Mouse (Mus musculus): Measurements from ENCODE around the gene Kalrn. TPM values are rescaled to one million over a fixed set of nuclear protein-coding genes. Genes with fewer than 3 reads are reported as not detected.
"Not testable (repeated sequence)": the region's sequence is repeated elsewhere in the genome, so short reads cannot be mapped to it uniquely, and the experiment has no call there.

The Kalrn gene
- polyA plus RNA-seq, 1 experiment from 2014 or later, result 33.2 TPM

DNA sequence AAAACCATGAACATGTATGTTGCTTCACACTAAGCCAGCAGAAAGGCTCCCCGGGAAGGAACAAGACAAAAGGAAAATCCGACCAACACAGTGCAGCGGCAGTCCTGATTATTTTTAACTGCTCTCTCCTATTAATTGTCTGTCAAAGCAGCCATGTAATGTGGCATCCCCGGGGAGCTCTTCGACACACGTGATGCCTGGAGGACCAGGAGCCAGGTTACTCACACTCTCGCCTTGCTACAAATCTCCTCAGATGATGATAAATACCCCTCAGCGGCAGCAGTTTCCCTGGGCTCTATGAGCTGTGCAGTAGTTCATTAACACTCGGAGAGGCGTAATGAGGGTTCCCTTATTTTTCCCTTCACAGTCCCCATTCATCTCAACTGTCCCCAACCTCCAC lies 257.1 kb downstream of the Kalrn start:
- Histone ChIP-seq H3K4me1 (peaks cover 24% of the 10 kb centered on the region), H3K9me3 (replicated peaks) (no peaks in the 10 kb centered on the region), H3K4me3 (no peak overlapping the region), H3K27me3 (no peaks in the 10 kb centered on the region), H3K9ac (no peak overlapping the region), H3K4me2 (replicated peaks) (no peak overlapping the region), H3K36me3 (peaks cover 16% of the 10 kb centered on the region; the same call in 1 of the 2 replicates), H3K27ac (peak overlapping the region; percentile 44; the same call in 1 of the 2 replicates)
- 46% methylated on average over 10 of the region's 10 CpGs for WGBS
- ATAC-seq (ENCODE audit: low FRiP score), result peak; percentile 74

DNA sequence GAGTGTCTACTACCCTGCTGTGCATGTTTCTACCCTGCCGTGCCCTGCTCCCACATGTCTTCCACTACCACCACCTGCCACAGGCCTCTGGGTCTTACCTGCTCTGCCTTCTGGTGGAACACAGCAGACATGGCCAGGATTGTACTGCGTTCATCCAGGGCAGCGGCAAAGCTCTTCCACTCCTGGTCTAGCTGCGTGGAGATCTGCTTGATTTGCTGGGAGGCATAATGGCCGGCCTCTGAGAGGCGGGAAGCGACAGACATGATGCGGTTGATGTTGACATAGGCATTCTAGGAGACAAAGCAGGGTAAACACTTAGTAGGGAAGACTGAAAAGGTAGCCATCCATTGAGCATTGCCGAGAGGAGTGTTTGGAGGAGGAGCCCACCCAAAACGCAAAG lies 259.3 kb downstream of the Kalrn start:
- no peak for ATAC-seq (ENCODE audit: low FRiP score)
- no peaks in the 10 kb centered on the region for H3K27me3 ChIP-seq
- no peaks in the 10 kb centered on the region for H3K9me3 ChIP-seq (replicated peaks)
- H3K4me1 ChIP-seq, result peaks cover 17% of the 10 kb centered on the region
- H3K36me3 ChIP-seq, result peaks cover 36% of the 10 kb centered on the region
- no peak overlapping the region for H3K9ac ChIP-seq
- WGBS, result 92% methylated on average over 10 of the region's 10 CpGs
- no peak overlapping the region for H3K4me3 ChIP-seq
- no peak overlapping the region for H3K4me2 ChIP-seq (replicated peaks)
- H3K27ac ChIP-seq, result no peak overlapping the region

DNA sequence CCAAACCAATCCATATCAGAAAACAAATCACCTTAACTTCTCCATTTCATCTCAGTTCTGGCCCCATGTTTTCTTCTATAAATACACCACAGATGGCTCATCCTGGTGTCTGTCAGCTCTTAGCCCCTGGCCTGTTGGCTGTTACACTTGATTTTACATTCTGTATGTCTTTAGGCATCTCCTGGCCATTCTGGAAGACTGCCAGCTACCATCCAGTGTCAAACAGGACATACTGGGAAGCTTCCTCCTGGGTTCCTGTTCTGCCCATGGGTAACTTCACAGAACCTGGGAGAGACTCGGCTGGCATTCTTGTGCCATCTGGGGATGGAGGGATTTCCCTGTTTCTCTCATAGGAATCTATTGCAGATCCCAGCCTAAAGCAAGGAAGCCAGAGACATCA lies 261.8 kb downstream of the Kalrn start:
- H3K9ac ChIP-seq, result no peak overlapping the region
- no peak overlapping the region for H3K4me3 ChIP-seq
- WGBS, result 84% methylated on average over 1 of the region's 1 CpGs

DNA sequence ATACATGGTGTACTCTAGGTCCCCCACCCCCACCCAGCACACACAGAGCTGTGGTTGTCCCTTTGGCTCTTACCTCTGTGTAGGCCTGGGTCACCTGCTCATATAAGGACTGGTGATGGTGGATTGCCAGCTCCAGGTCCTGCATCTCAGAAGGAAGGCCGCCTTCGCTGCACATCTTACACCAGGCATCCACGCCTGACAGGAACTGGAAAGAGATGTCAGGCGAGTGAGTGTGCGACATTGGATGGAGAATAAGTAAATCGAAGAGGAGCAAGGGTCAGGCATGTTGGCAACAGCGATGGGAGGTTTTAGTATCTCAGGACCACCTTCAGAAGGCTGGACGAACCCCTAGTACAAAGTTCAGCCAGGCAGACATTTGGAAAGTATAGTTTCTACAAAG lies 263.0 kb downstream of the Kalrn start:
- 94% methylated on average over 8 of the region's 8 CpGs for WGBS
- no peak overlapping the region for H3K4me3 ChIP-seq
- H3K36me3 ChIP-seq, result peaks cover 58% of the 10 kb centered on the region
- ATAC-seq (ENCODE audit: low FRiP score), result no peak
- no peaks in the 10 kb centered on the region for H3K27me3 ChIP-seq
- H3K4me2 ChIP-seq (replicated peaks), result no peak overlapping the region
- H3K27ac ChIP-seq, result no peak overlapping the region
- no peaks in the 10 kb centered on the region for H3K9me3 ChIP-seq (replicated peaks)
- peaks cover 5% of the 10 kb centered on the region for H3K4me1 ChIP-seq
- no peak overlapping the region for H3K9ac ChIP-seq

More for the DNA sequence above, 261.8 kb downstream of the Kalrn start:
- Histone ChIP-seq H3K9me3 (replicated peaks) (no peaks in the 10 kb centered on the region), H3K4me1 (peaks cover 5% of the 10 kb centered on the region; the same call in 1 of the 2 replicates), H3K27me3 (no peaks in the 10 kb centered on the region), H3K27ac (no peak overlapping the region), H3K36me3 (peaks cover 56% of the 10 kb centered on the region), H3K4me2 (replicated peaks) (no peak overlapping the region)
- ATAC-seq (ENCODE audit: low FRiP score), result no peak

DNA sequence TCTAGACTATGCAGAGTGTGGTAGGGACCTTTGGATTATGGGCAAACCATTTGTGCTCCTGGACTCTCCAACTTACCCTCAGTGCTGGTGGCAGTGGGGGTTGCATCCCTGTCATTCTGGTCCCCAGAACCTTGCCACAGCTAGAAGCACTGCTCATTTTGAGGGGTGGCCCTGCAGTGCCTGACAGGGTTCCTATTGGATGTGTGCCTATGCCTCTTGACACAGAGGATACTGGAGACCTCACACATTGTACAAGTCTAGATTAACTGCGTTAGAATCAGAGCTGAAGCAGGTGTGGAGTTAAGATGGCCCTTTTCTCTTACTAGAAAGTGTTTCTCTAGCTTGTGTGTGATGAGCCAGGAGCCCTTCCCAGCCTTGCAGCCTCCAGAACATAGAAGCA lies 265.0 kb downstream of the Kalrn start:
- Histone ChIP-seq H3K9me3 (replicated peaks) (no peaks in the 10 kb centered on the region), H3K9ac (no peak overlapping the region), H3K4me2 (replicated peaks) (no peak overlapping the region), H3K36me3 (peaks cover 58% of the 10 kb centered on the region), H3K27me3 (no peaks in the 10 kb centered on the region), H3K4me3 (no peak overlapping the region), H3K4me1 (peaks cover 5% of the 10 kb centered on the region), H3K27ac (no peak overlapping the region)
- no peak for ATAC-seq (ENCODE audit: low FRiP score)
- WGBS, result 85% methylated on average over 1 of the region's 1 CpGs

DNA sequence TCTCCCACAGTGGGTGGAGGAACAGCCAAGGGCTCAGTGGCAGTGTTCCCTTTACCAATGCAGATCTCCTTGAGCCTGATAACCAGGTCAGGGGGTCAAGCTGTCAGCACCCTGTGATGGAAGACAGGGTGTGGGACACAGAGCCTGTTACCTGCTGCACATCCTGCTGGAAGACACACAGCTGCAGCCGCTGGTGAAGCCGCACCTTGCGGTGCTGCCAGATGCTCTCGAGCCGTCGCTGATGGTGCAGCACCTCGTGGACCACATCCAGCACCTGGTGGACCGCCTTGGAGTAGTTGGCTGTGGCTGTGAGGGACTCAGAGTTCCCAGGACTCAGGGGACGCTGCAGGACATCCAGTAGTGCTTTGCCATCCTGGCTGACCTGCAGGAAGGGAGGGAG lies 265.9 kb downstream of the Kalrn start:
- WGBS, result 74% methylated on average over 9 of the region's 9 CpGs
- Histone ChIP-seq H3K4me2 (replicated peaks) (no peak overlapping the region), H3K27ac (no peak overlapping the region), H3K4me3 (no peak overlapping the region), H3K4me1 (peaks cover 5% of the 10 kb centered on the region), H3K9ac (no peak overlapping the region), H3K9me3 (replicated peaks) (no peaks in the 10 kb centered on the region), H3K27me3 (no peaks in the 10 kb centered on the region), H3K36me3 (peaks cover 54% of the 10 kb centered on the region)
- ATAC-seq (ENCODE audit: low FRiP score), result no peak

DNA sequence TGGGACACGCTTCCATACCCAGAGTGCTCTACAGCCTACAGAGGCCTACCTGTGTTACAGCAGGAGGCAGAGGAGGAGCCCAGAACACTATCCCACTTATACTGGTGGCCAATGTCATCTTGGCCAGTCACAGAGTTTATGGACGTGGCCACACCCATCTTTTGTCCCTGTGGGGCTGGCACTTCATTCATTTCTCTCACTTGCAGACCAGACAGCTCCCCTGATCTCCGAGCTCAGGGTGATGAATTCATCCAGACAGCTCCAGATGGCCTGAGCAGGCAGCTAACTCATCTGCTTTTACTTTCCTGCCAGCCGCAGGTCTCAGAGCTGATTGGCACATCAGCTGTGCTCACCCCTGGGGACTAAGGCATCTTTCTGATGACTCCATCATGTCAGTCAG lies 267.7 kb downstream of the Kalrn start:
- ATAC-seq (ENCODE audit: low FRiP score), result peak; percentile 40; the same call in 1 of the 2 replicates
- H3K4me2 ChIP-seq (replicated peaks), result no peak overlapping the region
- no peaks in the 10 kb centered on the region for H3K27me3 ChIP-seq
- H3K36me3 ChIP-seq, result peaks cover 43% of the 10 kb centered on the region
- H3K27ac ChIP-seq, result no peak overlapping the region
- no peaks in the 10 kb centered on the region for H3K9me3 ChIP-seq (replicated peaks)
- 64% methylated on average over 4 of the region's 4 CpGs for WGBS
- no peak overlapping the region for H3K9ac ChIP-seq
- no peak overlapping the region for H3K4me3 ChIP-seq
- peaks cover 5% of the 10 kb centered on the region for H3K4me1 ChIP-seq

DNA sequence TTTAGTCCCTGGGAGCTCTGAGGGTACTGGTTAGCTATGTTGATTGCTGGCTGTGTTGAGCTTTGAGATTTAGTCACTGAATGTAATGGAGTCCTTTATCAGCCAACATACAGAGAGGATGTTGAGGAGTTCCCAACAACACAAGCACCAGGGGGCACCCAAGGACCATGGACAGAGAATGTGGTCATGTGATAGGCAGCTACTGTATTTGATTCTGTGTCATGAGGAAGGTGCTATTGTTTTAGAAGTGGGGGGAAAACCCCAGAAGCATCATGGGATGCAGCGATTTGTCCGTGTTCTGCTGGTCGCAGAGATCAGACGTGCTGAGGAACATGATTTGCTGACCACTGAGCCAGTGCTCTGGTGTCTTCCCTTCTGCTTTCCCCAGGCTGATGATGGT lies 269.5 kb downstream of the Kalrn start:
- H3K4me1 ChIP-seq; H3K9ac ChIP-seq; H3K27ac ChIP-seq; ATAC-seq (ENCODE audit: low FRiP score); H3K27me3 ChIP-seq; H3K9me3 ChIP-seq (replicated peaks); H3K4me2 ChIP-seq (replicated peaks); H3K4me3 ChIP-seq: not testable (repeated sequence)
- peaks cover 31% of the 10 kb centered on the region for H3K36me3 ChIP-seq
- 72% methylated on average over 4 of the region's 4 CpGs for WGBS

DNA sequence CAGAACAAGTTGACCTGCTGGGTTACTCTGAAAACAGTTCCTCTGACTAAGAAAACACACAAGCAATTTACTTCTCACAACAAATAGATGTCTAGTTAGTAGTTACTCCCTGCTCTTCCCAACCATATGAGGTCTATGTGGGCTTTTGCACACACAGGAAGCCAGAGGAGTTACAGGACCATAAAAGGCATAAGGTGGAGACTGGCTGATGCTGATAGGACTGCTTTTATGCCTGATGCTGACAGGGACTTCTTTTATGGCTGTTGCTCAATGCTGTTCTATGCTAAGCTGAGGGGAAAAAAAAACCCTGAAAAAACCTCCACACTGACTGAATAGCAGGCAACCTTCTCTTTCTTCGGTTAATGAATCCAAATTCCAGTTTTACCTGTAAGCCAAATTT lies 270.8 kb downstream of the Kalrn start:
- Histone ChIP-seq H3K4me2 (replicated peaks) (no peak overlapping the region), H3K9ac (no peak overlapping the region), H3K36me3 (peaks cover 21% of the 10 kb centered on the region), H3K4me3 (no peak overlapping the region), H3K4me1 (peaks cover 5% of the 10 kb centered on the region), H3K9me3 (replicated peaks) (no peaks in the 10 kb centered on the region), H3K27me3 (no peaks in the 10 kb centered on the region), H3K27ac (no peak overlapping the region)
- no peak for ATAC-seq (ENCODE audit: low FRiP score)
- 91% methylated on average over 1 of the region's 1 CpGs for whole genome bisulfite sequencing

DNA sequence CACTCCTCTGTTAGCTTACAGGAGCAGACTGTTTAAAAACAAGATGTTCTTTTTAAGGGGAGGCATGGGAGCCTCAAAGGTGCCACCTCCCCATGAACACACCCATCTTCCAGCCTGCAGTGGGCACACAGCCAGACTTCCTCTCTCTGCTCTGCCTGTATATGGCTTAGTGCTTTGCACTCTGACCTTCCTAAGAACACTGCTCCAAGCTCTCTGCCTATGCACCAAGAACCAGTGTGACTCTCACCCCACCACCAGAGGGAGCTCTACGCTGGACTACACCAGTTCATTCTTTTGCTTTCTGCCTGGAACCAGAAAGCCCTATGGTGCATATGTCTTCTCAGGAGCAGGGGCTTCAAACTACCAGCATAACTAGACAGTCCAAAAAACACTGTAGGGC lies 271.3 kb downstream of the Kalrn start:
- H3K4me3 ChIP-seq, result no peak overlapping the region
- no peak for ATAC-seq (ENCODE audit: low FRiP score)
- peaks cover 16% of the 10 kb centered on the region for H3K36me3 ChIP-seq
- no peak overlapping the region for H3K9ac ChIP-seq
- no peaks in the 10 kb centered on the region for H3K9me3 ChIP-seq (replicated peaks)
- H3K4me2 ChIP-seq (replicated peaks), result no peak overlapping the region
- no peaks in the 10 kb centered on the region for H3K27me3 ChIP-seq
- peaks cover 5% of the 10 kb centered on the region; the same call in 1 of the 2 replicates for H3K4me1 ChIP-seq
- 88% methylated on average over 1 of the region's 1 CpGs for WGBS
- H3K27ac ChIP-seq, result no peak overlapping the region

DNA sequence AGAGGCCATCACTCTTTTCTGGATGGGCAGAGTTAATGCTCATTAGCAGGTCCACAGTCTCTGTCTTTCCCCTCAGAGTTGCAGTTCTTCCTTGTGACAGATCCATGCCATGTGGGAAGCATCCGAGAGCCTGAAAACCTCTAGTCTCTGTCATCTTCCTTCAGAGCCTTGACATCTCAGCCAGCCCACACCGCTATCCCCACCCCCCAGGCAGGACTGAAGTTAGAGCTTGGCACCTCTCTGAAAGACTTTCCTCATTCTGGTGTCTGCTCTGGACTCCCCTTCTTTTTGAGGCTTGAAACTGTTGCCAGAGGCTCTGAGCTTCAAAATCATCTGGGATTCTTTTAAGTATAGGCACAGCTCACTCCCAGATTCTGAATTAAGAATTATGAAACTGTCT lies 274.1 kb downstream of the Kalrn start:
- Histone ChIP-seq H3K9ac (no peak overlapping the region), H3K4me3 (no peak overlapping the region), H3K9me3 (replicated peaks) (no peaks in the 10 kb centered on the region), H3K27ac (no peak overlapping the region), H3K36me3 (peaks cover 16% of the 10 kb centered on the region), H3K4me2 (replicated peaks) (no peak overlapping the region), H3K27me3 (no peaks in the 10 kb centered on the region), H3K4me1 (no peaks in the 10 kb centered on the region)
- WGBS, result 74% methylated on average over 2 of the region's 2 CpGs
- no peak for ATAC-seq (ENCODE audit: low FRiP score)

DNA sequence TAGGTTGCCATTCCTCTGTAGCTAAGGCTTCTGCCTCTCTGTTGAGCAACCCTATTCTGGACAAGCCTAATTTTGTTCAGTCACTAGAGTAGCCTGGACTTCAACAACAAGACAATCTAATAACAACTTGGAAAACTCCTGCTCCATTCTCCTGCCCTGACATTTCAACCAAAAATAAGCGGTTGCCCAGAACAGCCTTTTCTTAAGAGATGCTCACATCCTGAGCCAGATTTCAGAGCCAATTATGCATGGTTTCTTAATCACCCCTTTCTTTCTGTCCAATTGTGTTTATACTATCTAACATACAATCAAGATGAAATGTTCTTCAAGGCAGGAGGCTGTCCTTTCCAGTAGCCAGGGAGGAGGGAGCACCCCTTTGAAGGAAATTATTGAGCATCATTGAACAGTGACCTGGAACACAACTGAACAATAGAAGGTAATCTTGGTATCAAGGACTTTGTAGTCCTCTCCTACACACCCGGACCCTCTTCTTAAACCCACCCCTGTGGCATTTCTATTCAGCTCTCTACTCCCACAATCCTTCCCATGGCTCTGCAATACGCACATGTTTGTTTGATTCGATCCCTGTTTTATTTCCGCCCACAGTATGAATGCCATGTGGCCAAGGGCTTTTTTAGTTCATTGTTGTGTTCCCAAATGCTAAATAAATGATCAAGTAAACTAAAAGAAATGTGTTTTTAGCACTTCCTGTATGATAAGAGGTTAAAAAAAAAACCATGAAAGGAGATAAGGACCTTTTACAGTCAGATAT lies 275.2 kb downstream of the Kalrn start:
- Histone ChIP-seq H3K9ac (no peak overlapping the region), H3K9me3 (replicated peaks) (no peaks in the 10 kb centered on the region), H3K4me2 (replicated peaks) (no peak overlapping the region), H3K27ac (no peak overlapping the region), H3K4me3 (no peak overlapping the region), H3K36me3 (peaks cover 19% of the 10 kb centered on the region), H3K4me1 (no peaks in the 10 kb centered on the region), H3K27me3 (no peaks in the 10 kb centered on the region)
- ATAC-seq (ENCODE audit: low FRiP score), result no peak
- WGBS, result 81% methylated on average over 5 of the region's 5 CpGs

DNA sequence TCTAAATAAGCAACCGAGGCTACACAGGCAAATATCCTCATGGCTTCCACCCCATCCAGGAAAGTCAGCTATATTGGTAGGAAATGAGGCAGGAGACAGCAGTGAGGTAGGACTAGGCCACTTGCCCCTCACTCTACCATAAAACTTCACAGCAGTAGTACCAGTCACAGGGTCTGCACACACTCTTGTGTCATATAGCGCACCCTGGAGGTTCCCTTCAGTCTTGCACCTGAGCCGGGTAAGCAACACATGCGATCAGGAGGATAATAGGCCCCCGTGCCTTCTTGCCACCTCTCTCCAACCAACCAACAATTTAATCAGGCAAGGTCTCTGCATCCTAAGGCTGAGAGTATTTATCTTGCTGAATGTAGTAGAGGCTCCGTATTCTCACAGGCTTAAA lies 278.8 kb downstream of the Kalrn start:
- Histone ChIP-seq H3K27me3 (no peaks in the 10 kb centered on the region), H3K9ac (no peak overlapping the region), H3K9me3 (replicated peaks) (no peaks in the 10 kb centered on the region), H3K4me1 (no peaks in the 10 kb centered on the region), H3K27ac (no peak overlapping the region), H3K36me3 (peaks cover 35% of the 10 kb centered on the region), H3K4me3 (no peak overlapping the region), H3K4me2 (replicated peaks) (no peak overlapping the region)
- ATAC-seq (ENCODE audit: low FRiP score), result no peak
- WGBS, result 84% methylated on average over 6 of the region's 6 CpGs

Data from hindbrain, embryonic 12.5 days (tissue).